Mouse (Mus musculus) embryonic facial prominence, embryonic 13.5 days (tissue): ENCODE results near the gene Creg1. TPM values are rescaled to one million over a fixed set of nuclear protein-coding genes. Genes with fewer than 3 reads are reported as not detected.
A peak's percentile ranks its signal among the peaks of the same experiment; 100 is the strongest.
"Not testable (repeated sequence)": the region's sequence is repeated elsewhere in the genome, so short reads cannot be mapped to it uniquely, and the experiment has no call there.

Experiments used
- ATAC-seq: fragments of 200-750 bp; cut with Nextera tagmentation; 2 replicates; pipeline ENCODE4 v1.8.0; 2017; ENCODE audit warnings: low read depth; ENCODE audit not compliant: insufficient number of reproducible peaks, insufficient read depth, low FRiP score, low TSS enrichment
- H3K27ac ChIP-seq: fragments of 300-500 bp; sonication (generic); 2 replicates; pipeline ENCODE4 v1.5.1; 2015; ENCODE audit warnings: moderate library complexity, mild to moderate bottlenecking, inconsistent platforms
- H3K27me3 ChIP-seq: fragments of 300-500 bp; sonication (generic); 2 replicates; pipeline ENCODE4 v1.6.1; 2015; ENCODE audit warnings: mild to moderate bottlenecking, inconsistent platforms
- H3K36me3 ChIP-seq: fragments of 300-500 bp; sonication (generic); 2 replicates; pipeline ENCODE4 v1.6.1; 2015; ENCODE audit warnings: mild to moderate bottlenecking, inconsistent platforms
- H3K4me1 ChIP-seq: fragments of 300-500 bp; sonication (generic); 2 replicates; pipeline ENCODE4 v1.6.1; 2015; ENCODE audit warnings: inconsistent platforms
- H3K4me2 ChIP-seq: fragments of 300-500 bp; sonication (generic); 2 replicates; pipeline ENCODE4 v1.6.1; 2015; ENCODE audit warnings: moderate library complexity, mild to moderate bottlenecking, inconsistent platforms
- H3K4me3 ChIP-seq: fragments of 300-500 bp; sonication (generic); 2 replicates; pipeline ENCODE4 v1.5.1; 2015; ENCODE audit warnings: mild to moderate bottlenecking, inconsistent platforms
- H3K9ac ChIP-seq: fragments of 300-500 bp; sonication (generic); 2 replicates; pipeline ENCODE4 v1.6.1; 2015; ENCODE audit warnings: mild to moderate bottlenecking, inconsistent platforms
- H3K9me3 ChIP-seq: fragments of 300-500 bp; sonication (generic); 2 replicates; pipeline ENCODE4 v1.6.1; 2016; ENCODE audit warnings: inconsistent platforms
- WGBS: fragments of 180-500 bp; shearing (Covaris S2); methylation state at CpG from one replicate; pipeline ENCODE4 v1.1.7; 2015; ENCODE audit warnings: mixed read lengths; 5-methylcytosine and 5-hydroxymethylcytosine counted together
- polyA plus RNA-seq: library from polyadenylated mRNA; unstranded; fragments of >200 nt; fragmentation: Nextera tagmentation; extraction: Ambion mirVana; gene quantifications from 2 replicates; pipeline ENCODE4 v1.2.1, GENCODE M21; 2015

The Creg1 gene
- polyA plus RNA-seq, 1 experiment from 2014 or later = 43.8 TPM

DNA sequence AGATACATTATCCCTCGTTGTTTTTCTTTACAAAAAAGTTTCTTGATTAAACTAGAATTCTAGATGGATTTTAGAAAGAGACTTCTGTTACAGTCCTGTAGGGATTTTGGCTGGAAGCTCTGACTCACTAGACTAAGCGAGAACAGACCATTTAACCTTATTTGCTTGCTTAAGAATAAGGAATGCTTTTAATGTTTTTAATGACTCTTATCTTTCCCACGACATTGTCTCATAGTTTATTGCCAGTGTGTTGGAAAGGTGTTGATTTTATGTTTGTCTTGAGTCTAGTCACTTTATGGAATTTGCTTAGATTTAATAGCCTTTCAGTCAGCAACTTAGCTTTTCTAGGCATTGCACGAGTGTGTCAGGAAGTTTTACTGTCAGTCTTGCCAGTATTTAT lies 8.4 kb upstream of the Creg1 start:
- no peak overlapping the region for H3K4me3 ChIP-seq
- WGBS = 54% methylated on average over 4 of the region's 4 CpGs
- H3K9ac ChIP-seq = no peak overlapping the region
- H3K27me3 ChIP-seq = no peaks in the 10 kb centered on the region
- H3K27ac ChIP-seq = no peak overlapping the region
- H3K36me3 ChIP-seq = no peaks in the 10 kb centered on the region
- no peak for ATAC-seq
- H3K4me2 ChIP-seq = no peak overlapping the region
- H3K4me1 ChIP-seq = no peaks in the 10 kb centered on the region
- no peaks in the 10 kb centered on the region; the same call in 1 of the 2 replicates for H3K9me3 ChIP-seq

DNA sequence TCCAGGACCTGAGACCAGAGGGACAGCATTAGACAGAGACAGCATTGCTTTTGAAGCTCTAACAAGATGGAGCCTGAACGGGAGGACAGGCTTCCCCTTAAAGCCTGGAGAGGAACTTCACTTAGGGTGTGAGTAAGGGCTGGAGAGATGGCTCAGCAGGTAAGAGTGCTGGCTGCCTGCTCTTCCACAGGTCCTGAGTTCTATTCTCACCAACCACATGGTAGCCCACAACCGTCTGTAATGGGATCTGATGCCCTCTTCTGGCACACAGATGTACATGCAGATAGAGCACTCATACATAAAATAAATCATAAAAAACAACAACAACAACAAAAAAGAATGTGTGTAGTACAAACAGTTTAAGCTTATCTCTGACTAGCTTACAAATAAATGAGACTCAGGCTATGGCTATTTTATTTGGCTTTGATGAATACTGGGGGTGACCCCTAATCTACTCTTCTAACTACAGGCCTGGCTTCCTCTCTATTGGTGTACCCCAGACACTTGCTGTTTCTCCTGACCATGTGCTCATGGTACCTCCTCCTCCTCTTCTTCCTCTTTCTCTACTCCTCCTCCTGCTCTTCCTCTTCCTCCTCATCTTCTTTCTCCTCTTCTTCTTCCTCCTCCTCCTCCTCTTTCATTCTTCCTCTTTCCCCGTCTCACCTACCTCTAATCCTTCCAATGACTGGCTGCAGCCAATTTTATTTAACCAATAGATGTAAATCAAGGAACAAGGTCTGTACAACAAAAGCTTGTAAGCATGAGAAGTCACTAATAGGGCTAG lies 1.8 kb upstream of the Creg1 start:
- Histone ChIP-seq H3K27ac (no peak overlapping the region), H3K4me1 (peaks cover 23% of the 10 kb centered on the region), H3K9me3 (no peaks in the 10 kb centered on the region), H3K4me2 (no peak overlapping the region), H3K4me3 (no peak overlapping the region), H3K27me3 (peaks cover 9% of the 10 kb centered on the region), H3K9ac (no peak overlapping the region), H3K36me3 (no peaks in the 10 kb centered on the region)
- ATAC-seq = no peak
- 78% methylated on average over 3 of the region's 3 CpGs for WGBS

GRCm38 (mm10) chr1:165762498-165762897 lies 1.0 kb upstream of the Creg1 start:
- H3K27me3 ChIP-seq = peaks cover 14% of the 10 kb centered on the region
- not testable (repeated sequence) for H3K36me3 ChIP-seq, H3K9me3 ChIP-seq, H3K9ac ChIP-seq, H3K27ac ChIP-seq, ATAC-seq, H3K4me3 ChIP-seq
- 77% methylated on average over 2 of the region's 2 CpGs for WGBS
- peak overlapping the region; percentile 93 for H3K4me2 ChIP-seq
- peaks cover 23% of the 10 kb centered on the region for H3K4me1 ChIP-seq

DNA sequence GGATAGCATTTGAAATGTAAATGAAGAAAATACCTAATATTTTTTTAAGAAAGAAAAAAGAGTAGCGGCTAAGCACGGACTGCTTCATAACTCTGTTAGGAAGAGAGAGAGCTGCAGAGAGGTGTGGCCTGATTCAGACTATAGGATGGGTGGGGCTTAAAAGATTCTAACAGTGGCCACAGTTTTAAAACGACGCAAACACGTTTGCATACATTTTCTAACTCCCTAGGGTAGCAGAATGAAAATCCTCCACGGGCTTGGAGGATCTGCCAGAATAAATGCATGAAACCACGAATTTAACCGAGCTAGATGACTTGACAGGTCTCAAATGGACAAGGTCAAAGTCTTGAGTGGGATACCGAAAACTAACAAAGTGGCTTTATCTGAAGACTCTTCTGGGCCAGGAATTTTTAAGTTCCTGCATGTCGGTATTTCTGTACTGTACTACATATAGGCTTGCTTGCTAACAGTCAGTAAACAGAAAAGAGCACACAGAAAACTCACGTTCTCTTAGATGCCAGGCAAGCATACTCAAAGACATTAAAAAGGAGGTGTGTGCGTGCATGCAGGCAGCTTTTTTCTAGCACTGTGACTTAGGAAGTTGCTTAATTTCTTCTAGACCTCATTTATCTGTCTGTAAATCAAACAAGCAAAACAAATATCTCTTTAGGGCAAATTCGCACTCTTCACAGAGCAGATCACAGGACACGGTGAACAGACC lies 472 bp upstream of the Creg1 start:
- Histone ChIP-seq H3K9me3 (no peaks in the 10 kb centered on the region), H3K27ac (no peak overlapping the region), H3K36me3 (no peaks in the 10 kb centered on the region), H3K4me3 (peak overlapping the region; percentile 81), H3K4me2 (peak overlapping the region; percentile 93), H3K9ac (no peak overlapping the region), H3K4me1 (peaks cover 23% of the 10 kb centered on the region), H3K27me3 (peaks cover 15% of the 10 kb centered on the region)
- WGBS = 23% methylated on average over 14 of the region's 14 CpGs
- ATAC-seq = no peak; the same call in 1 of the 2 replicates

DNA sequence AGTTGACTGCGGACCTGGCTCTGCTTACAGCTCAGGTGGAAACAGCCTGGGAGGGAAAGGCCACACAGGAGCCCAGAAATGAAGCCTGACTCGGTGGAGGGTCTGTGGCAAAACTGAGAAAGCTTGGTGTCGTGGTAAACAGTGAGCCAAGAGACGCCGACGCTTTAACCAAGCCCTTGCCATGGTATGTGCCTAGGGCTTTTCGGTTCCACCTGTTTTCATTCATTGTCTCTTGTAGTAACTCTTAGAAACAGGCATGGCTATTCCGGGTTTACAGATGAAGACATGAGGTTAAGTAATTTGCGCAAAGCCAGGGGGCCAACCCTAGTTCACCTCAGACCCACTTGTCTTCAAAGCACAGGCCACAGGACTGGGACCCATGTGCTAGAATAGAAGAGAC lies 1.0 kb downstream of the Creg1 start:
- Histone ChIP-seq H3K27me3 (peaks cover 15% of the 10 kb centered on the region), H3K36me3 (no peaks in the 10 kb centered on the region), H3K9ac (peak overlapping the region; percentile 83; the same call in 1 of the 2 replicates), H3K4me3 (peak overlapping the region; percentile 81), H3K4me1 (peaks cover 23% of the 10 kb centered on the region), H3K4me2 (peak overlapping the region; percentile 93), H3K9me3 (no peaks in the 10 kb centered on the region), H3K27ac (no peak overlapping the region)
- WGBS = 41% methylated on average over 9 of the region's 9 CpGs
- ATAC-seq = no peak

DNA sequence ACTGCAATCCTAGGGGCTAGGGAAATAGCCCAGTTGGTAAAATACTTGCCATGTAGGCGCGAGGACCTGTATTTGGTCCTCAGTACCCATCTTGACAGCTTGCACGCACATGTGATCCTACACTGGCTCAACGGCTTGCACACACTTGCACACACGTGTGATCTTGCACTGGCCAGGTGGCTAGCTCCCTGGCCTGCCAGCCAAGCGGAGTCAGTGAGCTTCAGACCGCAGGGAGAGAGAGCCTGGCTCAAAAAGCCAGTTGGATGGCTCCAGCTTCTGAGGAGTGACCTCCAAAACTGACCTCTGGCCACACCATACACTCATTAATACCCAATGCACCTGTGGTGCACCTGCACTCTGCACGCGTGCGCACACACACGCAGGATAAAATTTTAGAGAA lies 1.5 kb downstream of the Creg1 start:
- WGBS = 84% methylated on average over 11 of the region's 11 CpGs
- H3K9ac ChIP-seq = no peak overlapping the region
- H3K27ac ChIP-seq = no peak overlapping the region
- peaks cover 15% of the 10 kb centered on the region for H3K27me3 ChIP-seq
- no peaks in the 10 kb centered on the region for H3K9me3 ChIP-seq
- H3K4me3 ChIP-seq = peak overlapping the region; percentile 81; the same call in 1 of the 2 replicates
- no peaks in the 10 kb centered on the region for H3K36me3 ChIP-seq
- H3K4me2 ChIP-seq = peak overlapping the region; percentile 93
- H3K4me1 ChIP-seq = peaks cover 23% of the 10 kb centered on the region
- ATAC-seq = no peak

GRCm38 (mm10) chr1:165765651-165766294 lies 2.2 kb downstream of the Creg1 start:
- Histone ChIP-seq H3K4me1 (peaks cover 23% of the 10 kb centered on the region), H3K36me3 (no peaks in the 10 kb centered on the region; the same call in 1 of the 2 replicates), H3K9ac (no peak overlapping the region), H3K4me3 (no peak overlapping the region), H3K4me2 (no peak overlapping the region), H3K9me3 (no peaks in the 10 kb centered on the region), H3K27ac (no peak overlapping the region), H3K27me3 (peaks cover 15% of the 10 kb centered on the region)
- 62% methylated on average over 17 of the region's 17 CpGs for WGBS
- no peak for ATAC-seq

- ATAC-seq = no peak
- 90% methylated on average over 7 of the region's 7 CpGs for WGBS
Measured at GRCm38 (mm10) chr1:165766295-165766890, 2.8 kb downstream of the Creg1 start.

DNA sequence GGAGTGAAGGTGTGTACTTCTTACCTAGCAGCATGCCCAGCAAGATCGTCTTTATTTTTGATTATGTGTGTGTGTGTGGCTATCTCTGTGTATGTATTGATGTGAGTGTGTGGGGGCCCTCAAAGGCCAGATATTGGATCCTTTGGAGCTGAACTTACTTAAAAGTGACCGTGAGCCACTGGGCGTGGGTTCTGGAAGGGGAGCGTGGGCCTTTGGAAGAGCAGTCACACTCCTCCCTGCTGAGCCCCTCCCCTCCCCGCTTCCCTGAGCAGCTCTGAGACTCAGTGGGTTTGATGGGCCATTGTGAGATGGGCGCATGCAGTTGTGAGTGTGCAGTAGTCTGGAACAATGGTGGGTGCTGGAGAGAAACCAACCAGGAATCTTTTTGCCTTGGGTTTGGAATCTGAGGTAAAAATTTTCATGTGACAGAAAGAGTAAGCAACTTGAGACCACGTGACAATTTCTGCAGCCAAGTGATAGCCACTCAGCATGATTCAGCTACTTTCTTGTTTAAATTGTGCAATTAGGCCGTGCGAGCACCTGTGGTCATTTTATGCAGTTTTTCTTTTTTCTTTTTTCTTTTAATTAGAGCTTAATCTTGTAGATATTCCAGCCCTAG lies 5.5 kb downstream of the Creg1 start:
- 81% methylated on average over 9 of the region's 9 CpGs for WGBS
- no peak for ATAC-seq
- Histone ChIP-seq H3K27me3 (peaks cover 22% of the 10 kb centered on the region), H3K9ac (no peak overlapping the region), H3K27ac (no peak overlapping the region), H3K9me3 (no peaks in the 10 kb centered on the region), H3K4me1 (peaks cover 25% of the 10 kb centered on the region), H3K4me3 (no peak overlapping the region), H3K36me3 (no peaks in the 10 kb centered on the region; the same call in 1 of the 2 replicates), H3K4me2 (no peak overlapping the region)

More at GRCm38 (mm10) chr1:165766295-165766890, 2.8 kb downstream of the Creg1 start:
- H3K4me3 ChIP-seq = no peak overlapping the region
- H3K4me1 ChIP-seq = peaks cover 27% of the 10 kb centered on the region
- no peak overlapping the region for H3K4me2 ChIP-seq
- H3K27ac ChIP-seq = no peak overlapping the region
- H3K9ac ChIP-seq = no peak overlapping the region
- H3K9me3 ChIP-seq = no peaks in the 10 kb centered on the region
- H3K27me3 ChIP-seq = peaks cover 15% of the 10 kb centered on the region
- H3K36me3 ChIP-seq = no peaks in the 10 kb centered on the region; the same call in 1 of the 2 replicates

DNA sequence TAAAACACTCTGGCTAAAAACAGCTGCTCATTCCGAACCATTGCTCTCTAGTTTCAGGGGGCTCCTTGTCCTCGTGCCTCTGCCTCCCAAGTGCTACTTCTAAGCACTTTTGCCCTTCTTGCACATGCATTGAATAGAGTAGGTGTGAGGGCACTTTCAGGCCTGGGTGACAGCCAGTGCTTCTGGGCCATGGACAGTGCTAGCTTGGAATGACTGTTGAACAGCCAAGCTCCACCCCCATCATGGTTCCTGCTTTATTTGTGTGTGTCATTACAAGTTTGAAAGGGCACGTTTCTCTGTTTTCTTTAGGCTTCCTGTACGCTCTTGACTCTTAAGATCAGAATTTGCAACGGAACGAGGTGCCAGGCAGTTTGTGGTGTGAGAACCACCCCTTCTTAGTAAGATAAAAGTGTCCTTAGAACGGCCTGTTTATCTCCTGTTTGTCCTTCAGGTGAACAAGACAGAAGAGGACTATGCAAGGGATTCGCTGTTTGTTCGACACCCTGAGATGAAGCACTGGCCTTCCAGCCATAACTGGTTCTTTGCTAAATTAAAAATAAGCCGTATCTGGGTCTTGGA lies 6.7 kb downstream of the Creg1 start:
- H3K27ac ChIP-seq = no peak overlapping the region
- WGBS = 73% methylated on average over 10 of the region's 10 CpGs
- no peaks in the 10 kb centered on the region; the same call in 1 of the 2 replicates for H3K36me3 ChIP-seq
- peaks cover 18% of the 10 kb centered on the region for H3K4me1 ChIP-seq
- no peak for ATAC-seq
- H3K4me2 ChIP-seq = no peak overlapping the region
- H3K4me3 ChIP-seq = no peak overlapping the region
- no peaks in the 10 kb centered on the region for H3K9me3 ChIP-seq
- no peak overlapping the region for H3K9ac ChIP-seq
- peaks cover 14% of the 10 kb centered on the region for H3K27me3 ChIP-seq
